Mouse (Mus musculus) kidney, postnatal 0 days (tissue): ENCODE measurements around the gene Procr. TPM values are rescaled to one million over a fixed set of nuclear protein-coding genes. Genes with fewer than 3 reads are reported as not detected.

Source experiments
- ATAC-seq: fragments of 200-750 bp; cut with Nextera tagmentation; replicated peaks from 2 replicates; pipeline ENCODE4 v1.8.0; 2017; ENCODE audit warnings: low read depth, moderate number of reproducible peaks, moderate TSS enrichment, moderate library complexity; ENCODE audit not compliant: low FRiP score
- DNase-seq: peaks from one replicate; pipeline ENCODE4 v3.0.0-alpha.2; 2016; ENCODE audit warnings: low spot score
- H3K27ac ChIP-seq: fragments of 300-500 bp; sonication (generic); 2 replicates; pipeline ENCODE4 v1.5.1; 2014; ENCODE audit warnings: mild to moderate bottlenecking
- H3K27me3 ChIP-seq: fragments of 300-500 bp; sonication (generic); 2 replicates; pipeline ENCODE4 v1.6.1; 2014; ENCODE audit warnings: low read length, mixed read lengths; ENCODE audit not compliant: insufficient read depth
- H3K36me3 ChIP-seq: fragments of 300-500 bp; sonication (generic); 2 replicates; pipeline ENCODE4 v1.6.1; 2014; ENCODE audit warnings: low read length, mixed read lengths; ENCODE audit not compliant: insufficient read depth
- H3K4me1 ChIP-seq: fragments of 300-500 bp; sonication (generic); replicated peaks from 2 replicates; pipeline ENCODE4 v1.6.1; 2014; ENCODE audit warnings: antibody characterized with exemption, low read length, mixed read lengths; ENCODE audit not compliant: insufficient read depth
- H3K4me2 ChIP-seq: fragments of 300-500 bp; sonication (generic); 2 replicates; pipeline ENCODE4 v1.6.1; 2014; ENCODE audit warnings: mild to moderate bottlenecking, low read length, moderate library complexity, mixed read lengths
- H3K4me3 ChIP-seq: fragments of 300-500 bp; sonication (generic); replicated peaks from 2 replicates; pipeline ENCODE4 v1.5.1; 2014; ENCODE audit warnings: low read depth, low read length
- H3K9ac ChIP-seq: fragments of 300-500 bp; sonication (generic); 2 replicates; pipeline ENCODE4 v1.6.1; 2014; ENCODE audit warnings: low read depth, low read length
- H3K9me3 ChIP-seq: fragments of 300-500 bp; sonication (generic); replicated peaks from 2 replicates; pipeline ENCODE4 v1.6.1; 2016; ENCODE audit warnings: low read length, inconsistent platforms, mixed read lengths
- CTCF ChIP-seq: IDR thresholded peaks from 2 replicates; pipeline ENCODE4 v1.5.1; 2016; ENCODE audit warnings: antibody characterized with exemption, low read depth, mild to moderate bottlenecking, moderate library complexity
- WGBS: fragments of 180-500 bp; shearing (Covaris S2); extraction: QIAGEN DNeasy Blood & Tissue Kit; methylation state at CpG from one replicate; pipeline ENCODE4 v1.1.7; 2014; 5-methylcytosine and 5-hydroxymethylcytosine counted together
- polyA plus RNA-seq: library from polyadenylated mRNA; unstranded; fragments of >200 nt; fragmentation: Nextera tagmentation; extraction: Ambion mirVana; gene quantifications from 2 replicates; pipeline ENCODE4 v1.2.1, GENCODE M21; 2015

The Procr gene
- polyA plus RNA-seq, 1 experiment from 2014 or later: 7.6 TPM

GRCm38 (mm10) chr2:155773664-155774063 is 22.7 kb downstream of the Procr start:
- Histone ChIP-seq H3K4me2 (no peak overlapping the region), H3K36me3 (no peaks in the 10 kb centered on the region), H3K4me3 (no peak overlapping the region), H3K9me3 (no peaks in the 10 kb centered on the region), H3K4me1 (0 out of 2 replicates have a peak, but pooled peaks cover 4% of the 10 kb centered on the region), H3K27ac (no peak overlapping the region), H3K27me3 (peaks cover 15% of the 10 kb centered on the region), H3K9ac (no peak overlapping the region)
- TF ChIP-seq CTCF: no peak
- 65% methylated on average over 4 of the region's 4 CpGs for WGBS
- DNase-seq (no peak), ATAC-seq (no peak)

- Histone ChIP-seq H3K27ac (no peak overlapping the region), H3K36me3 (no peaks in the 10 kb centered on the region), H3K27me3 (peaks cover 15% of the 10 kb centered on the region), H3K9me3 (no peaks in the 10 kb centered on the region), H3K4me1 (0 out of 2 replicates have a peak, but pooled peaks cover 4% of the 10 kb centered on the region), H3K4me2 (0 out of 2 replicates have a peak overlapping the region, but pooled peaks have one; percentile 94), H3K9ac (no peak overlapping the region), H3K4me3 (peak overlapping the region; percentile 20)
- ATAC-seq (no peak), DNase-seq (no peak)
- no peak for TF ChIP-seq CTCF
- WGBS: 56% methylated on average over 11 of the region's 11 CpGs
These were observed 23.5 kb downstream of the Procr start for GRCm38 (mm10) chr2:155774261-155774926.

- Histone ChIP-seq H3K4me2 (peak within 1 kb of the TSS; percentile 94), H3K9me3 (no peaks in the 10 kb centered on the region), H3K9ac (no peak within 1 kb of the TSS), H3K27me3 (peaks cover 15% of the 10 kb centered on the region), H3K27ac (no peak within 1 kb of the TSS), H3K4me3 (peak within 1 kb of the TSS; percentile 41), H3K4me1 (0 out of 2 replicates have a peak, but pooled peaks cover 4% of the 10 kb centered on the region), H3K36me3 (no peaks in the 10 kb centered on the region)
- no peak; the same call in 1 of the 2 replicates for ATAC-seq
- 2% methylated on average over 66 of the region's 100 CpGs for WGBS
- DNase-seq: no peak
- no peak for TF ChIP-seq CTCF
These were observed 24.2 kb downstream of the Procr start, which contains the start of gene Mmp24 for GRCm38 (mm10) chr2:155774927-155775684. Mmp24 (plus strand) TSS chr2:155775342.

- Histone ChIP-seq H3K4me3 (peak overlapping the region; percentile 41), H3K27ac (no peak overlapping the region), H3K4me2 (peak overlapping the region; percentile 94), H3K36me3 (no peaks in the 10 kb centered on the region), H3K27me3 (peaks cover 15% of the 10 kb centered on the region), H3K4me1 (0 out of 2 replicates have a peak, but pooled peaks cover 4% of the 10 kb centered on the region), H3K9me3 (no peaks in the 10 kb centered on the region), H3K9ac (no peak overlapping the region)
- ATAC-seq (peak; percentile 66; the same call in 1 of the 2 replicates), DNase-seq (peak; percentile 76)
- no peak for TF ChIP-seq CTCF
- under 1% methylated on average over 44 of the region's 44 CpGs for WGBS
These were observed 24.9 kb downstream of the Procr start for GRCm38 (mm10) chr2:155775685-155776263.

GRCm38 (mm10) chr2:155776824-155777687 is 26.1 kb downstream of the Procr start:
- Histone ChIP-seq H3K9ac (no peak overlapping the region), H3K4me3 (no peak overlapping the region), H3K36me3 (no peaks in the 10 kb centered on the region), H3K4me2 (no peak overlapping the region), H3K4me1 (0 out of 2 replicates have a peak, but pooled peaks cover 4% of the 10 kb centered on the region), H3K27me3 (peaks cover 15% of the 10 kb centered on the region), H3K27ac (no peak overlapping the region), H3K9me3 (no peaks in the 10 kb centered on the region)
- no peak for ATAC-seq
- no peak for DNase-seq
- WGBS: 63% methylated on average over 10 of the region's 10 CpGs
- TF ChIP-seq CTCF: no peak
